17 mouse cellular contexts compared by ENCODE assay signal in genomic region chr1:54794709-54795108, GRCm38 (mm10).
"Had no signal": no experiment of that assay in that cellular context is flagged by ENCODE, and none has a peak within 500 bp of the region (broad histone marks: within the 10 kb centered on the region; RNA-seq: fewer than 3 reads in every experiment).

No protein-coding gene starts in this region.

- DNase-seq: kidney, adult 18-20 months; kidney, postnatal 36 days; layer of hippocampus, postnatal 36 days; liver, embryonic 13.5 days; lung, embryonic 14.5 days; right cerebral cortex, adult 18-20 months; right cerebral cortex, postnatal 25 days; spleen, adult 18-20 months; thymus, adult 18-20 months; thymus, postnatal 36 days had no signal

- H3K4me3 ChIP-seq: left cerebral cortex, adult 2 months; liver, embryonic 13.5 days; midbrain, embryonic 12.5 days; midbrain, embryonic 15.5 days; neural tube, embryonic 12.5 days; neural tube, embryonic 15.5 days had no signal

- H3K4me2 ChIP-seq: liver, embryonic 13.5 days; lung, embryonic 14.5 days; midbrain, embryonic 12.5 days; midbrain, embryonic 15.5 days; neural tube, embryonic 12.5 days; neural tube, embryonic 15.5 days had no signal

- H3K9ac ChIP-seq: liver, embryonic 13.5 days; lung, embryonic 14.5 days; midbrain, embryonic 12.5 days; midbrain, embryonic 15.5 days; neural tube, embryonic 12.5 days; neural tube, embryonic 15.5 days had no signal

- H3K9me3 ChIP-seq: liver, embryonic 13.5 days; midbrain, embryonic 12.5 days; midbrain, embryonic 15.5 days; neural tube, embryonic 12.5 days; neural tube, embryonic 15.5 days had no signal

- H3K36me3 ChIP-seq: liver, embryonic 13.5 days; midbrain, embryonic 12.5 days; midbrain, embryonic 15.5 days; neural tube, embryonic 12.5 days; neural tube, embryonic 15.5 days had no signal

- H3K27me3 ChIP-seq: liver, embryonic 13.5 days; midbrain, embryonic 12.5 days; midbrain, embryonic 15.5 days; neural tube, embryonic 12.5 days; neural tube, embryonic 15.5 days had no signal

- H3K4me1 ChIP-seq: liver, embryonic 13.5 days; midbrain, embryonic 15.5 days; neural tube, embryonic 12.5 days; neural tube, embryonic 15.5 days had no signal

- ATAC-seq: midbrain, embryonic 15.5 days had no signal

- H3K27ac ChIP-seq: kidney, postnatal 0 days; left cerebral cortex, adult 2 months; liver, embryonic 13.5 days; macrophage; midbrain, embryonic 12.5 days; midbrain, embryonic 15.5 days; neural tube, embryonic 12.5 days; neural tube, embryonic 15.5 days had no signal
